Mouse (Mus musculus): ENCODE results near the gene Uqcc2. TPM values are rescaled to one million over a fixed set of nuclear protein-coding genes. Genes with fewer than 3 reads are reported as not detected.

The Uqcc2 gene
- polyA plus RNA-seq, 1 experiment = 330 TPM

DNA sequence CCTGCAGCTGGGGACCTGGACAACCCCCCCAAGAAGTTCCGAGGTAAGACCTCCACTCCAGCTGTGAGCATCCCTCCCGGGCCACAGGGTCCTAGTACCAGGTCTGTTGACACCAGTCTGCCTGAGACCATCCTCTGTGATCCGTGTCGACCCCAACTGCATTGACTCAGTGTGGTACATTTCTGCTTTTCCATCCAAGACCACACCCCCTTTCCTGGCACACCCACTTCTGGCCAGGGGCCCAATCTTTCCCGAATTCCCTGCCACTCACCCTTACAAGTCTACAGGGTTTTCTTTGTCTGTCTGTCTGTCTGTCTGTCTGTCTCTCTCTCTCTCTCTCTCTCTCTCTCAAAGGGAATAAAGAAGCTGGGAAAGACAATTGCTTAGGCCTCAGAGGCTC, 60.6 kb downstream of the Uqcc2 start:
- WGBS = 43% methylated on average over 5 of the region's 5 CpGs
- Histone ChIP-seq H3K4me3 (replicated peaks; ENCODE audit: insufficient read depth, low read depth, low read length) (no peak overlapping the region), H3K4me1 (ENCODE audit: control insufficient read depth, insufficient read depth, low read length) (peaks cover 51% of the 10 kb centered on the region), H3K27me3 (ENCODE audit: control insufficient read depth, insufficient read depth, low read length) (no peaks in the 10 kb centered on the region), H3K27ac (ENCODE audit: insufficient read depth, low read length) (no peak overlapping the region)
- no peak for DNase-seq
- no peak for TF ChIP-seq POLR2A (IDR thresholded peaks at IDR 0.05; ENCODE audit: borderline replicate concordance, insufficient read depth, low read length)
- no peak for TF ChIP-seq CTCF (IDR thresholded peaks at IDR 0.05; ENCODE audit: borderline replicate concordance, insufficient read depth, low read depth, low read length)

Other genes with a start within 250 kb of the Uqcc2 start
- 5.9 and 6.6 TPM in 2 replicates for gene Kifc5b, start 216.8 kb downstream of the Uqcc2 start, polyA plus RNA-seq (2012; rRNA removed)
- 57.8 and 60.8 TPM in 2 replicates for gene Phf1, start 200.9 kb downstream of the Uqcc2 start, polyA plus RNA-seq (2012; rRNA removed)
- gene Cuta, start 194.3 kb downstream of the Uqcc2 start, polyA plus RNA-seq (2012; rRNA removed) = 176 and 187 TPM in 2 replicates
- 55.9 and 62.5 TPM in 2 replicates for gene Syngap1, start 192.7 kb downstream of the Uqcc2 start, polyA plus RNA-seq (2012; rRNA removed)
- gene Zbtb9, start 160.7 kb downstream of the Uqcc2 start, polyA plus RNA-seq (2012; rRNA removed) = 13.9 and 14.7 TPM in 2 replicates
- gene Bak1, start 104.9 kb downstream of the Uqcc2 start, polyA plus RNA-seq (2012; rRNA removed) = 19.0 and 19.9 TPM in 2 replicates
- gene Itpr3, start 76.6 kb downstream of the Uqcc2 start, polyA plus RNA-seq (2012; rRNA removed) = 6.5 and 7.6 TPM in 2 replicates
- 0.76 and 1.4 TPM in 2 replicates for gene Ip6k3, start 33.9 kb upstream of the Uqcc2 start, polyA plus RNA-seq (2012; rRNA removed)
- 76.4 and 76.5 TPM in 2 replicates for gene Lemd2, start 70.6 kb upstream of the Uqcc2 start, polyA plus RNA-seq (2012; rRNA removed)